Mouse (Mus musculus) erythroblast, embryonic 14.5 days (primary cell): ENCODE measurements around the gene Cxcl9.

Experiments used
- GATA1 ChIP-seq: IDR thresholded peaks from 2 replicates; pipeline ENCODE4 v1.6.1; 2012; ENCODE audit warnings: low read length, inconsistent platforms, mixed read lengths
- TAL1 ChIP-seq: IDR thresholded peaks from 3 replicates; pipeline ENCODE4 v1.6.1; 2012; ENCODE audit warnings: low read length, inconsistent platforms, mixed read lengths

- TF ChIP-seq GATA1 = no peak
- TF ChIP-seq TAL1 = no peak
Observed at GRCm38 (mm10) chr5:92312046-92312715, 15.7 kb downstream of the Cxcl9 start.
